Mouse (Mus musculus) olfactory bulb, adult 2 months (tissue): ENCODE measurements around the gene Sf3a2.

Source experiments
- CTCF ChIP-seq: fragments of 200-500 bp; IDR thresholded peaks from 2 replicates; pipeline ENCODE4 v1.5.1; 2012; ENCODE audit warnings: low read depth, mild to moderate bottlenecking, low read length, moderate library complexity; ENCODE audit not compliant: insufficient read depth
- POLR2A ChIP-seq: fragments of 200-500 bp; IDR thresholded peaks from 2 replicates; pipeline ENCODE4 v1.6.1; 2012; ENCODE audit warnings: mild to moderate bottlenecking, low read depth, low read length, moderate library complexity; ENCODE audit not compliant: insufficient read depth

- no peak for TF ChIP-seq CTCF
- no peak for TF ChIP-seq POLR2A
Measured at GRCm38 (mm10) chr10:80799070-80799566, 1.1 kb downstream of the Sf3a2 start.
